ENCODE assay signal across 8 mouse cellular contexts in genomic region chr8:126833471-126834453, GRCm38 (mm10).
DNase-seq lines count a peak whose midpoint lies in the region; ATAC-seq and TF ChIP-seq lines count a peak whose summit lies in the region.

No protein-coding gene starts in this region.

- H3K9ac ChIP-seq in heart, embryonic 16.5 days (ENCODE audit: low read length): peak overlapping the region; percentile 56
- H3K9ac ChIP-seq in kidney, postnatal 0 days (ENCODE audit: low read depth, low read length): 0 out of 2 replicates have a peak overlapping the region, but pooled peaks have one; percentile 9

- no peaks in the 10 kb centered on the region for H3K27me3 ChIP-seq in heart, embryonic 16.5 days (ENCODE audit: control insufficient read depth, insufficient read depth, low read length)
- H3K27me3 ChIP-seq in kidney, postnatal 0 days (ENCODE audit: insufficient read depth, low read length): no peaks in the 10 kb centered on the region

- peak; percentile 47 for ATAC-seq in heart, embryonic 16.5 days (replicated peaks; ENCODE audit: extremely low read depth, insufficient read depth, low FRiP score)
- 0 out of 2 replicates have a peak, but pooled peaks have one; percentile 23 for ATAC-seq in kidney, postnatal 0 days (replicated peaks; ENCODE audit: low FRiP score, low read depth)
- ATAC-seq in granulocyte monocyte progenitor cell, adult 5-6 weeks (replicated peaks; ENCODE audit: poor library complexity, severe bottlenecking): no peak

- no peak overlapping the region for H3K4me3 ChIP-seq in heart, embryonic 16.5 days (ENCODE audit: low read length)
- H3K4me3 ChIP-seq in kidney, postnatal 0 days (replicated peaks; ENCODE audit: low read depth, low read length): no peak overlapping the region

- H3K4me1 ChIP-seq in heart, embryonic 16.5 days (ENCODE audit: control insufficient read depth, insufficient read depth, low read length): peaks cover 77% of the 10 kb centered on the region
- peaks cover 47% of the 10 kb centered on the region for H3K4me1 ChIP-seq in kidney, postnatal 0 days (replicated peaks; ENCODE audit: insufficient read depth, low read length)

- 25% methylated on average over 19 of the region's 19 CpGs for WGBS in heart, embryonic 16.5 days
- WGBS in kidney, postnatal 0 days: 11% methylated on average over 19 of the region's 19 CpGs

- DNase-seq in adrenal gland, adult (ENCODE audit: inconsistent age in 2 of 2, low spot score in 1 of 2): peak; percentile 45 to 77
- DNase-seq in adrenal gland, adult 8-10 months: no peak
- DNase-seq in thymus, postnatal 4 days: peak; percentile 36
- no peak for DNase-seq in thymus, postnatal 0 days (ENCODE audit: low spot score)
- DNase-seq in kidney, postnatal 0 days (ENCODE audit: low spot score): peak; percentile 92
- DNase-seq in lung, postnatal 4 days: peak; percentile 74 to 81

- peak overlapping the region; percentile 92 for H3K27ac ChIP-seq in heart, embryonic 16.5 days (ENCODE audit: low read length)
- H3K27ac ChIP-seq in kidney, postnatal 0 days: peak overlapping the region; percentile 88

- no peak for TF ChIP-seq CTCF in kidney, postnatal 0 days (IDR thresholded peaks at IDR 0.05; ENCODE audit: low read depth)

- H3K4me2 ChIP-seq in heart, embryonic 16.5 days (ENCODE audit: low read depth, low read length): peak overlapping the region; percentile 28; the same call in 1 of the 2 replicates
- no peak overlapping the region for H3K4me2 ChIP-seq in kidney, postnatal 0 days (ENCODE audit: low read length)

- H3K36me3 ChIP-seq in heart, embryonic 16.5 days (ENCODE audit: control insufficient read depth, insufficient read depth): no peaks in the 10 kb centered on the region
- no peaks in the 10 kb centered on the region for H3K36me3 ChIP-seq in kidney, postnatal 0 days (ENCODE audit: insufficient read depth, low read length)

- no peaks in the 10 kb centered on the region for H3K9me3 ChIP-seq in heart, embryonic 16.5 days (replicated peaks; ENCODE audit: control insufficient read depth, low read length)
- no peaks in the 10 kb centered on the region for H3K9me3 ChIP-seq in kidney, postnatal 0 days (replicated peaks; ENCODE audit: low read length)

Comparison
In these comparisons a context has a peak if more than half of its experiments do, and no peak if none do; other contexts are left out.
1. DNase-seq: peak in adrenal gland, adult (2 of 2), thymus, postnatal 4 days (single experiment), kidney, postnatal 0 days (single experiment) and lung, postnatal 4 days (2 of 2); none in adrenal gland, adult 8-10 months (single experiment) and thymus, postnatal 0 days (single experiment).